Mouse (Mus musculus) right cerebral cortex, postnatal 14 days (tissue): ENCODE data around the gene Xrra1.
"Not testable (repeated sequence)": the region's sequence is repeated elsewhere in the genome, so short reads cannot be mapped to it uniquely, and the experiment has no call there.

Experiments
- DNase-seq: peaks from one replicate; pipeline ENCODE4 v3.0.0; 2022

Xrra1 gene

DNA sequence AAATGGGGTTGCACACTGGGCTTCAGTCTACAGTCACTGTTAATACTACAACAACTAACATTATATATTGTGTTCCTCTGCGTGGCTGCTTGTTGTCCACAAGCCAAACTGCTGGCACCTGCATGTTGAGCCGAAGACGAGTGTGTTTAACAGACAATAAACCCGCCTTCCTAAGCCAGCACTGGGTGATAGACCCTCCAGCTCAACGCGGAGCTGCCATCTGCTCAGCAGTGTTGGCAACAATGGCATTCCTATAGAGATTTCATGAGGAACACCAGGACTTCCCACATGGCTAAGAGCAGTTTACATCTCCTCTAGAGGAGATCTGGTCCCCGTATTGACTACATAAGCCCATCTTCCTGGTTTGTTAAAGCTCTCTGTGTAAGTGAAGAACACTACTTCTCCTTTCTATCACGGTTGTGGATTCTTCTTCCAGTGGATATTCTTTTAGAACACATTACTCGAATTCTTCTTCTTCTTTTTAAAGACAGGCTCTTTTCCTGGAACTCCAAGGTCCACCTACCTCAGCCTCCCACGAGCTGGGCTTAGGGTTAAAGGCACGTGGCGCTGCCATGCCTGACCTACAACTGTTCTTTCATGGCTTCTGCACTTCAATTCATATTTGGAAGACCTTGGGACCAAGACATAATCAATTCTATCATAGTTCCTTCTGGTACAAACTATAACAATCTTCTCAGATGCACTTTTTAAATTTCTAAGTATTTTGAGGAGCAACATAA lies 98.5 kb downstream of the Xrra1 start:
- no peak for DNase-seq

DNA sequence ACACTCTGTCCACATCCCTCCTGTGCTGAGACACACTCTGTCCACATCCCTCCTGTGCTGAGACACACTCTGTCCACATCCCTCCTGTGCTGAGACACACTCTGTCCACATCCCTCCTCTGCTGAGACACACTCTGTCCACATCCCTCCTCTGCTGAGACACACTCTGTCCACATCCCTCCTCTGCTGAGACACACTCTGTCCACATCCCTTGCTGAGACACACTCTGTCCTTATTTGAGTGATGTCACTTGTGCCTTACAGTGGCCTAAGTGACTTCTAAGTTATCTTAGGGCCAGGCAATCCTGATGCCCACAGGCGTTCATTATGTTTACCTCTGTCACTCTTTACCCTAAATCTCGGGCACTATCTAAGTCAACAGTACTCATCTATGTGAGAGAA lies 101.7 kb downstream of the Xrra1 start:
- not testable (repeated sequence) for DNase-seq

DNA sequence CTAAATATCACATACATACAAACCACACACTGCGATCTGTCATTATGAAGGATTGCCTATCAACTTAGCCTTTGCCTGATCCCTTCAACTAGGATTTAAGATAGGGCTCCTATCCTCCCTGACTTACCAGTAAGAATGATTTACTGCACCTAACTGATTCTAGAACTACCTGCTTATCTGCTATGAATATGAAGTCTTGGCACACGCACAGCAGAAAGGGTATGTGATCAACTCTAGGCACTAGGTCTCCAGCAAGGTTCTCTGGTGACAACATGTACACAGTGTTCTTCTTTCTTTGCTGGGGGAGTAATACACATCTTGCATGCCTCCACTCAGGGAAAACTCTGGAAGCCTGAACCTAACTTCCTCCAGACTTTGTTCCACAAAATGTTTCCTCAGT lies 102.6 kb downstream of the Xrra1 start:
- DNase-seq, result no peak

DNA sequence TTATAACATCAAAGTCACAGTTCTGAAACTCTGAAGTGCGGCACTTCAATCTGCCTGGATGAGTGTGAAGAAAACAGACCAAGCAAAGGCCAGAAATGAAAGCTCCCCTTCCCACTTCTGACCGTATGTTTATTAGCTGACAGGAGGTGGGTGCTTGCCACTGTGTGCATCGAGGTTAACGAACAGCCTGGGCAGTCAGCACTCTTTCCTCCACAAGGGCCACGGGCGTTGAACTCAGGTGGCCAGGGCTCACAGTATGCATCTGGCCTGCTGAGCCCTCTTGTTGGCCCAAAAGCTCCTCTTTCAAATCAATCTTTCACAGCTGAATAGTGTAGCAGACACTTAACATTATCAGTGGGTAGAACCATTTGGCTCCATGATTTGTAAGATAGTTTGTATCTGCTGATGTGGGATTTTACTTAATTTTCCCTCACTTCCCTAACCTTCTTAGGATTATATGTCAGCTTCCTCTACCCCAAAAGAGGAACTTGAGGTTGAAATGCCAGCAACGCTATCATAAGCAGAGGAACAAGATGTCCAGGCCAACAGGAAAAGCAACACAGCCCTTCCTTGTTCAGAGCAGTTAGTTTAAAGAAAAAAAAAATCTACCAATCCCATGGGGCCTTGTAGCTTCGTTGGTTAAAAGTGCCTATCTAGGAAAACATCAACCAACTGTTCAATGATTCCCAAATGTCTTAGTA lies 103.8 kb downstream of the Xrra1 start:
- DNase-seq, result no peak

DNA sequence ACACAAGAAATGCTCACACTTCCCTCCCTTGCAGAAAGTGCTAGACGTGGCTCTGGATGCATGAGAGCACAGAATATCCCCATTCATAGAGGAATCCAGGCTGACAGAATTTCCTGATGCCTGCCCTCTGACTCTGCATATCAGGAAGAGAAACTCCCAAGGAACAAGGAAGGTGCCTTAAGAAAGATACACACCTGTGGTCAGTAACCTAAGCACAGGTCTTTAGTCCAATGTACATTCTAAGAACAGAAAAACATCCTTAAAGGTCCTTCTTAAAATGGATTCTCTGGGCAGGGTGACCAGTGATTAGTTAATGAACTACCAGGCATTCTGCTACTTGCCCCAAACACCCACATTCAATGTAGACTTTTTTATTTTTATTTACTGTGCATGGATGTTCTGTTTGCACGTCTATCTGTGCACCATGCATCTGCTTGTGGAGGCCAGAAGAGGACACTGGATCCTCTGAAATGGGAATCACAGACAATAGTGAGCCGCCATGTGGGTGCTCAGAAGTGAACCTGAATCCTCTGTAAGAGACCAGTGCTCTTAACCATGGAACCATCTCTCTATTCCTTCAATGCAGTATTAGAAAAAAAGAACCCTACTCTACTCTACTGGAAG lies 104.4 kb downstream of the Xrra1 start:
- DNase-seq, result no peak

DNA sequence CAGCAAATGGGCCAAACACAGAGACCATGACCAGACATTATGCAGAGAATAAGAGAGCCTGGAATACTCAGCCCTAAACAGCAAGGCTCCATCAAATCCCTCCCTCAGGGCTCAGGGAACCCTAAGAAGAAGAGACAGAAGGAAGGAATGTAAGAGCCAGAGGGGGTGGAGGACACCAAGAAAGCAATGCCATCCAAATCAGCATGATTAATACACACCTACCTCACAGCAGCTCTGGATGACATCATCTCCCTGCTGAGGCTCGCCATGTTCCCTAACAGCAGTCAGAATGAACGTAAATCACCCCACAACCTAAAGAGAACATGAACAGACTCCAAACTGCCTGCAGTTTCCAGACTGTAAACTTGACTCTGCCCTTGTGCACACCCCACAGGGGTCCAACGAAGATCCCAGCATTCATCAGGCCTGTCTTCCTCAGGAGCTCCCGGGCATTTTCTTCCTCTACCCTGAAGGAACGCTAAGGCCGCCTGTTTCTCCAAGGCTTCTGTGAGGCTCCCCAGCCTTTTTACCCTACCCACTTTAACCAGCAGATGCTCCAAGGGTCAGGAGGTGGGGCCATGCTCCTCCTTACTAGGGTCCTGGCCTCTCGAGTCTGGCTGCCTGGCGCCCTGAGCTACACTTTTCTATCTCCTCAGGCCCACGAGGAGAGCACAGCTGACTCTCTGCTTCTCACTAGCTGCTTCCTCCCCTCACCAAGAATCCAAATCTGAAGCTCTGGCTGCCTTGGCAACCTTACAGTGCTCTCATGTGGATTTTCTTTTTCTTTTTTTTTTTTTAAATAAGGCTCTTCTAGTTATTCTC lies 106.3 kb downstream of the Xrra1 start:
- DNase-seq, result peak; percentile 54

DNA sequence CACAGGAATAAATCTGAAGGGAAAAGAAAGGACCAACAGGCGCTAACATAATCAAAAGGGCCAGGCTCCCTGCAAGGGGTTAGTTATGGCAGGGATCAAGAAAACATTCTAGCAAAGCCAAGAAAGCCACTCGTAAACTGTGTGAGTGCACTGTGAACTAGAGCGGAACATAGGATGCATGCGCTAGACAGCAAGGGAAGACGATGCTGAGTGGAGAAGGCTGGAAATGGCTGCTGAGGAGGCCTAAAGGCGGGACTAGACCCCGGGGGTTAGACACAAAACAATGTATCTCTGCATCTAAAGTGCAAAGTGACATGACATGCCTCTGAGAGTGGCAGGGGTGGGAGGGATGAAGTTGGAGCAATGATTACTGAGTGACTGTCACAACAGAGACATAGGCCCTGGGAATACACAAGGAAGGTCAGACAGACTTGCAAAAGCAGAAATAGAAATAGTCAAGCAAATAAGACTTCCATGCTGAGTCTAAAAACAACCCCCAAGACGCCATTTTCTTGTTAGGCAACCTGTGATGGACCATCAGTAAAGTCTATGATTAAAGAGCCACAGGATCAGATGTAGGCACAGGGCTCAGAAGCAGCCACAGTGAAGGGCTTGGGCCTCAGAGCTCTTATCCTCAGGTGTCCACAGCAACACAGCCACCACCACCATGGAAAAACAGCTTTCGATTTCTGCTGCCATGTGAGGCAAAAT lies 107.2 kb downstream of the Xrra1 start:
- no peak for DNase-seq
